Mouse (Mus musculus) bone marrow, adult 2 months (tissue): ENCODE results near the gene Apom.

Experiments used
- CTCF ChIP-seq: fragments of 200-500 bp; IDR thresholded peaks from 2 replicates; pipeline ENCODE4 v1.5.1; 2011; ENCODE audit warnings: low read length, control low read depth; ENCODE audit not compliant: control insufficient read depth, insufficient read depth
- POLR2A ChIP-seq: fragments of 200-500 bp; IDR thresholded peaks from 2 replicates; pipeline ENCODE4 v1.6.1; 2011; ENCODE audit warnings: low read depth, mild to moderate bottlenecking, control low read depth, low read length, borderline replicate concordance; ENCODE audit not compliant: control insufficient read depth

DNA sequence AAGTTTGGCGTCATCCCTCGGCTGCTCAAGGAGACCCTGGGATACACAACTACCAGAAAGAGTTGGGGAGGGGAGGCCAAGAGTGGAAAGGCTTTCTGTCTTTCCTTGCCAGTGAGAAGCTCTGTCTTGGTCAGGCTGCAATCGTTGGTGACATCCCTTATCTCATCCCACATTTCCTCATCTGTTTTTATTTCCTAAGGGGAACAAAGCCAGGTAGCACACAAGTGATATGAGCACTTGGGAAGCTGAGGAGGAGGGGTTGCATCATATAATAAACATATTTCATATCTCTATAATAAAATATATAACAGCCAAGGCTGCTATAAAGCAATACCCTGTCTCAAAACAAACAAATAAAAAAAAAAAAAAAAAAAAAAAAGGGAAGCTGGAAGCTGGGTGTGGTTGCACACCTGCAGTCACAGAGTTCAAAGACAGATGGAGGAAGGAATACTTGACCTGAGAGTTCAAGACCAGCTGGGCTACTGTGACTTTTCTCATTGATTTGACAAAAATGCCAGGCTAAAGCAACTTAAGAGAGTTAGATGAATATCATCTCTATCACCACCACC lies 47.8 kb downstream of the Apom start:
- TF ChIP-seq CTCF, result no peak
- no peak for TF ChIP-seq POLR2A
